Mouse (Mus musculus) MEL (cell line): ENCODE data around the gene Gm49387. TPM values are rescaled to one million over a fixed set of nuclear protein-coding genes. Genes with fewer than 3 reads are reported as not detected.
A peak's percentile ranks its signal among the peaks of the same experiment; 100 is the strongest.

Source experiments
- DNase-seq: peaks from one replicate; pipeline ENCODE4 v3.0.0; 2011; ENCODE audit warnings: low read depth, low spot score
- H3K27ac ChIP-seq: 2 replicates; pipeline ENCODE4 v1.5.1; 2012; ENCODE audit warnings: low read depth, mild to moderate bottlenecking, control low read depth, low read length, moderate library complexity; ENCODE audit not compliant: control insufficient read depth
- H3K27me3 ChIP-seq, 2 experiments: fragments of 150-350 bp in 1 of 2; sonication (generic) in 1 of 2; 2 replicates each; pipeline ENCODE4 v1.6.1; 2012; ENCODE audit warnings: low read length in 2 of 2, mild to moderate bottlenecking in 2 of 2, improper control_type of control experiment in 1 of 2, moderate library complexity in 1 of 2; ENCODE audit not compliant: insufficient read depth in 2 of 2, control insufficient read depth in 1 of 2
- H3K36me3 ChIP-seq, 2 experiments: 2 replicates each; pipeline ENCODE4 v1.6.1; 2012 to 2014; ENCODE audit warnings: low read length in 2 of 2, improper control_type of control experiment in 1 of 2, inconsistent platforms in 1 of 2, mild to moderate bottlenecking in 1 of 2; ENCODE audit not compliant: insufficient read depth in 2 of 2, control insufficient read depth in 1 of 2
- H3K4me1 ChIP-seq, 2 experiments: fragments of 150-350 bp in 1 of 2; sonication (generic) in 1 of 2; 2 replicates each; pipeline ENCODE4 v1.6.1; 2012; ENCODE audit warnings: low read length in 2 of 2, improper control_type of control experiment in 1 of 2, mild to moderate bottlenecking in 1 of 2; ENCODE audit not compliant: insufficient read depth in 2 of 2, control insufficient read depth in 1 of 2
- H3K4me3 ChIP-seq, 2 experiments: fragments of 150-350 bp in 1 of 2; sonication (generic) in 1 of 2; 2 replicates each; pipeline ENCODE4 v1.5.1; 2012; ENCODE audit warnings: low read depth in 2 of 2, low read length in 2 of 2, mild to moderate bottlenecking in 2 of 2, moderate library complexity in 2 of 2, control low read depth in 1 of 2, improper control_type of control experiment in 1 of 2; ENCODE audit not compliant: control insufficient read depth in 1 of 2, insufficient read depth in 1 of 2
- H3K79me2 ChIP-seq: 2 replicates; pipeline ENCODE4 v1.6.1; 2012; ENCODE audit warnings: mild to moderate bottlenecking, low read length, moderate library complexity; ENCODE audit not compliant: control insufficient read depth, poor library complexity, insufficient read depth
- H3K9ac ChIP-seq: 2 replicates; pipeline ENCODE4 v1.6.1; 2012; ENCODE audit warnings: low read depth, mild to moderate bottlenecking, control low read depth, low read length, moderate library complexity; ENCODE audit not compliant: control insufficient read depth, poor library complexity, severe bottlenecking
- H3K9me3 ChIP-seq: fragments of 150-350 bp; sonication (generic); replicated peaks from 2 replicates; pipeline ENCODE4 v1.6.1; 2012; ENCODE audit warnings: mild to moderate bottlenecking, low read length, improper control_type of control experiment, moderate library complexity; ENCODE audit not compliant: insufficient read depth
- CHD2 ChIP-seq: IDR thresholded peaks from 2 replicates; pipeline ENCODE4 v1.6.1; 2011; ENCODE audit warnings: low read length, improper control_type of control experiment
- ELF1 ChIP-seq: IDR thresholded peaks from 2 replicates; pipeline ENCODE4 v1.6.1; 2014; ENCODE audit warnings: low read depth, mild to moderate bottlenecking, inconsistent platforms, low read length, improper control_type of control experiment, moderate library complexity
- GABPA ChIP-seq: IDR thresholded peaks from 2 replicates; pipeline ENCODE4 v1.6.1; 2012; ENCODE audit warnings: low read depth, mild to moderate bottlenecking, inconsistent platforms, low read length, improper control_type of control experiment, moderate library complexity
- JUND ChIP-seq: IDR thresholded peaks from 2 replicates; pipeline ENCODE4 v1.6.1; 2011; ENCODE audit warnings: low read depth, mild to moderate bottlenecking, improper control_type of control experiment, low read length
- MAFK ChIP-seq: IDR thresholded peaks from 2 replicates; pipeline ENCODE4 v1.6.1; 2011; ENCODE audit warnings: low read depth, mild to moderate bottlenecking, low read length, improper control_type of control experiment, borderline replicate concordance
- MXI1 ChIP-seq: IDR thresholded peaks from 2 replicates; pipeline ENCODE4 v1.6.1; 2011; ENCODE audit warnings: mild to moderate bottlenecking, low read depth, low read length, improper control_type of control experiment
- MYC ChIP-seq: IDR thresholded peaks from 2 replicates; pipeline ENCODE4 v1.6.1; 2011; ENCODE audit warnings: low read depth, mild to moderate bottlenecking, low read length, improper control_type of control experiment, moderate library complexity
- NRF1 ChIP-seq: IDR thresholded peaks from 2 replicates; pipeline ENCODE4 v1.6.1; 2014; ENCODE audit warnings: low read depth, mild to moderate bottlenecking, inconsistent platforms, low read length, improper control_type of control experiment, moderate library complexity; ENCODE audit not compliant: poor library complexity, insufficient read depth, severe bottlenecking
- POLR2A ChIP-seq, 2 experiments: IDR thresholded peaks; 2 replicates each; pipeline ENCODE4 v1.6.1; 2011 to 2012; ENCODE audit warnings: low read length in 2 of 2, mild to moderate bottlenecking in 2 of 2, control low read depth in 1 of 2, improper control_type of control experiment in 1 of 2, low read depth in 1 of 2, moderate library complexity in 1 of 2; ENCODE audit not compliant: control insufficient read depth in 1 of 2, insufficient read depth in 1 of 2, poor library complexity in 1 of 2
- SIN3A ChIP-seq: IDR thresholded peaks from 2 replicates; pipeline ENCODE4 v1.6.1; 2012; ENCODE audit warnings: low read length, improper control_type of control experiment, inconsistent platforms
- TCF12 ChIP-seq: IDR thresholded peaks from 2 replicates; pipeline ENCODE4 v1.6.1; 2014; ENCODE audit warnings: low read depth, mild to moderate bottlenecking, inconsistent platforms, low read length, improper control_type of control experiment, moderate library complexity
- USF1 ChIP-seq: IDR thresholded peaks from 2 replicates; pipeline ENCODE4 v1.6.1; 2014; ENCODE audit warnings: low read depth, mild to moderate bottlenecking, inconsistent platforms, low read length, improper control_type of control experiment, moderate library complexity
- ZNF384 ChIP-seq: IDR thresholded peaks from 2 replicates; pipeline ENCODE4 v1.6.1; 2012; ENCODE audit warnings: low read depth, mild to moderate bottlenecking, inconsistent platforms, low read length, improper control_type of control experiment
- polyA plus RNA-seq, 2 experiments: library from polyadenylated mRNA; stranded (reverse) in 1 of 2; unstranded in 1 of 2; fragments of >175 nt in 1 of 2; fragments of >200 nt in 1 of 2; gene quantifications; 2 replicates each; pipeline versions ENCODE4 v1.2.1 to v1.2.4; 2012; ENCODE audit warnings: low replicate concordance in 2 of 2, low read depth in 1 of 2; ENCODE audit not compliant: insufficient read length in 2 of 2, insufficient read depth in 1 of 2, missing spikeins in 1 of 2
- total RNA-seq: library from RNA; depleted of rRNA; stranded (reverse); fragments of 300-350 nt; gene quantifications from 2 replicates; pipeline ENCODE4 v1.2.3, GENCODE M21; 2012

Gene Gm49387
- total and polyA plus RNA-seq, 3 experiments = 0.14 TPM; not detected in 2

GRCm38 (mm10) chr14:31574903-31575665, 65.6 kb downstream of the Gm49387 start:
- no peaks in the 10 kb centered on the region for H3K79me2 ChIP-seq
- TF ChIP-seq MYC (no peak), TCF12 (no peak), USF1 (no peak), SIN3A (no peak), ELF1 (no peak), CHD2 (no peak), NRF1 (no peak)
- DNase-seq = no peak
- H3K27ac ChIP-seq = no peak overlapping the region
- no peak overlapping the region for H3K9ac ChIP-seq
- H3K9me3 ChIP-seq = no peaks in the 10 kb centered on the region
- H3K27me3 ChIP-seq = no peaks in the 10 kb centered on the region; a peak in 1 of 4 replicates
- H3K4me1 ChIP-seq = peaks cover 7 to 20% of the 10 kb centered on the region in 2 experiments
- H3K4me3 ChIP-seq = no peak overlapping the region
- peaks cover 0 to 10% of the 10 kb centered on the region in 2 experiments; a peak in 2 of 4 replicates for H3K36me3 ChIP-seq

DNA sequence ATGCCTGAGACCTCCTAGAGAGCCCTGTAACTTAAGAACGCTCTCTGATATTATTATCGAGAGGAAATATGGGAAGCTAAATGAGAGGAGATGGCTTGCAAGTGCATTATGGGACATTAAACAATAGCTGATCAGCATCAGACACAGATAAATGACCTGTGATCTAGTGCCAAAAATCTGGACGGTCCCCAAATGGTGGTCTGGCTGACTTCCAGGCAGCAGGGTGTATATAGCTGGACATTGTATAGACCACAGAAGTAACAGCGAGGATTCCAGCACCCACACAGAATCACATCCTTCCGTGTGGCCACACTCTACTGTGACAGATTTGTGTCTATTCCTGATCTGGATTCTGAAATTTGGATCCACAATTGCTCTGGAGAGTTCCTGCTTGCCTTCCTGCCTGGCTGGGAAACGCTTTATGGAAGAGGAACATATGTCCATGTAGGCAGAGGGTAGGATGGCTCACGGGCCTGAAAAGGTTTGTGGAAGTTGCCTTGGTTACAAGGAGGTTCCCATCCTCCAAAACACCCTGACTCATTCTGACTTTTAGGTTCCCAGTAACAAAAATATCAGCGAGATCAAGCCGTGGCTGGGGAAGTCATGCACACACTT, 68.0 kb downstream of the Gm49387 start:
- no peak overlapping the region for H3K4me3 ChIP-seq
- H3K27me3 ChIP-seq = no peaks in the 10 kb centered on the region; a peak in 1 of 4 replicates
- H3K4me1 ChIP-seq = peaks cover 13 to 35% of the 10 kb centered on the region in 2 experiments
- no peaks in the 10 kb centered on the region for H3K79me2 ChIP-seq
- H3K27ac ChIP-seq = no peak overlapping the region
- no peak overlapping the region for H3K9ac ChIP-seq
- H3K36me3 ChIP-seq = peaks cover 0 to 17% of the 10 kb centered on the region in 2 experiments; a peak in 2 of 4 replicates
- DNase-seq = peak; percentile 57
- TF ChIP-seq JUND (no peak), MAFK (no peak), ZNF384 (no peak), MXI1 (no peak), POLR2A (IDR thresholded peaks at IDR 0.05; ENCODE audit: control insufficient read depth in 1 of 2, insufficient read depth in 1 of 2, low read depth in 1 of 2, low read length in 2 of 2, poor library complexity in 1 of 2) (no peak), GABPA (no peak)
- H3K9me3 ChIP-seq = no peaks in the 10 kb centered on the region
